Mouse (Mus musculus) heart, postnatal 36 days (tissue): Measurements from ENCODE around the gene Tgfbr2. TPM values are rescaled to one million over a fixed set of nuclear protein-coding genes. Genes with fewer than 3 reads are reported as not detected.

Source experiments
- DNase-seq, 2 experiments: peaks; one replicate each; pipeline ENCODE4 v3.0.0; 2021 to 2022
- intact Hi-C: fragments of 180-260 bp; cut with DNase I; formaldehyde crosslinking; loops from one replicate; pipeline ENCODE4 v1.15.1; 2025
- total RNA-seq, 2 experiments: library from RNA; stranded (reverse); gene quantifications; 2 replicates each; pipeline ENCODE4 v1.2.3; 2021

Gene Tgfbr2
- total RNA-seq, 2 experiments from 2014 or later: 37.0 to 38.3 TPM

- intact Hi-C loops: no loop called here
- no peak for DNase-seq
These were observed 52.1 kb downstream of the Tgfbr2 start for GRCm38 (mm10) chr9:116122969-116123589.

GRCm38 (mm10) chr9:116122544-116122943 is 52.6 kb downstream of the Tgfbr2 start:
- intact Hi-C loops: no loop called here
- no peak for DNase-seq

- intact Hi-C loops: no loop called here
- DNase-seq: no peak
These were observed 53.7 kb downstream of the Tgfbr2 start for GRCm38 (mm10) chr9:116121472-116121871.

GRCm38 (mm10) chr9:116119990-116120389 is 55.2 kb downstream of the Tgfbr2 start:
- intact Hi-C loops: no loop called here
- peak in 1 of 2 experiments; percentile 25 for DNase-seq

- intact Hi-C loops: no loop called here
- DNase-seq: no peak
These were observed 56.8 kb downstream of the Tgfbr2 start for GRCm38 (mm10) chr9:116118332-116118872.

- intact Hi-C loops: no loop called here
- DNase-seq: no peak
These were observed 59.3 kb downstream of the Tgfbr2 start for GRCm38 (mm10) chr9:116115875-116116274.

- peak in 1 of 2 experiments; percentile 20 for DNase-seq
- intact Hi-C loops: no loop called here
These were observed 60.8 kb downstream of the Tgfbr2 start for GRCm38 (mm10) chr9:116114339-116114738.

GRCm38 (mm10) chr9:116111149-116111970 is 63.8 kb downstream of the Tgfbr2 start:
- intact Hi-C loops: no loop called here
- no peak for DNase-seq

GRCm38 (mm10) chr9:116108729-116109128 is 66.4 kb downstream of the Tgfbr2 start:
- intact Hi-C loops: no loop called here
- no peak for DNase-seq

GRCm38 (mm10) chr9:116104770-116105169 is 70.4 kb downstream of the Tgfbr2 start:
- DNase-seq: no peak
- intact Hi-C loops: no loop called here

GRCm38 (mm10) chr9:116101842-116102241 is 73.3 kb downstream of the Tgfbr2 start:
- DNase-seq: no peak
- intact Hi-C loops: no loop called here

- intact Hi-C loops: no loop called here
- DNase-seq: no peak
These were observed 75.1 kb downstream of the Tgfbr2 start for GRCm38 (mm10) chr9:116100015-116100414.

- intact Hi-C loops: no loop called here
These were observed 75.6 kb downstream of the Tgfbr2 start for GRCm38 (mm10) chr9:116099596-116099993.

GRCm38 (mm10) chr9:116098724-116099595 is 76.2 kb downstream of the Tgfbr2 start:
- intact Hi-C loops: no loop called here
- DNase-seq: peak; percentile 62 to 63

More at GRCm38 (mm10) chr9:116099596-116099993, 75.6 kb downstream of the Tgfbr2 start:
- DNase-seq: peak in 1 of 2 experiments; percentile 40

GRCm38 (mm10) chr9:116091921-116092320 is 83.2 kb downstream of the Tgfbr2 start:
- DNase-seq: peak; percentile 45 to 61
- intact Hi-C loops: no loop called here

GRCm38 (mm10) chr9:116091101-116091841 is 83.9 kb downstream of the Tgfbr2 start:
- intact Hi-C loops: no loop called here
- DNase-seq: no peak

- intact Hi-C loops: no loop called here
These were observed 84.9 kb downstream of the Tgfbr2 start for GRCm38 (mm10) chr9:116090296-116090695.

GRCm38 (mm10) chr9:116088912-116089311 is 86.2 kb downstream of the Tgfbr2 start:
- peak in 1 of 2 experiments; percentile 35 for DNase-seq
- intact Hi-C loops: loop anchor here (1.0 to 5.0 kb wide), 4 partner anchors 84 to 295 kb away; no protein-coding TSS in a partner anchor

More at GRCm38 (mm10) chr9:116090296-116090695, 84.9 kb downstream of the Tgfbr2 start:
- DNase-seq: no peak

- peak; percentile 74 to 75 for DNase-seq
- intact Hi-C loops: loop anchor here (1.0 to 5.0 kb wide), 4 partner anchors 85 to 296 kb away; no protein-coding TSS in a partner anchor
These were observed 87.3 kb downstream of the Tgfbr2 start for GRCm38 (mm10) chr9:116087880-116088279.

GRCm38 (mm10) chr9:116087263-116087662 is 87.9 kb downstream of the Tgfbr2 start:
- no peak for DNase-seq
- intact Hi-C loops: loop anchor here (5.0 kb wide), 2 partner anchors 205 to 250 kb away; no protein-coding TSS in a partner anchor
